Mouse (Mus musculus) 3T3-L1 (cell line): ENCODE data around the gene Muc3.
"Not testable (repeated sequence)": the region's sequence is repeated elsewhere in the genome, so short reads cannot be mapped to it uniquely, and the experiment has no call there.

Experiments used
- DNase-seq: peaks from one replicate; pipeline ENCODE4 v3.0.0-alpha.2; 2015; ENCODE audit warnings: low read depth, low spot score

The Muc3 gene

DNA sequence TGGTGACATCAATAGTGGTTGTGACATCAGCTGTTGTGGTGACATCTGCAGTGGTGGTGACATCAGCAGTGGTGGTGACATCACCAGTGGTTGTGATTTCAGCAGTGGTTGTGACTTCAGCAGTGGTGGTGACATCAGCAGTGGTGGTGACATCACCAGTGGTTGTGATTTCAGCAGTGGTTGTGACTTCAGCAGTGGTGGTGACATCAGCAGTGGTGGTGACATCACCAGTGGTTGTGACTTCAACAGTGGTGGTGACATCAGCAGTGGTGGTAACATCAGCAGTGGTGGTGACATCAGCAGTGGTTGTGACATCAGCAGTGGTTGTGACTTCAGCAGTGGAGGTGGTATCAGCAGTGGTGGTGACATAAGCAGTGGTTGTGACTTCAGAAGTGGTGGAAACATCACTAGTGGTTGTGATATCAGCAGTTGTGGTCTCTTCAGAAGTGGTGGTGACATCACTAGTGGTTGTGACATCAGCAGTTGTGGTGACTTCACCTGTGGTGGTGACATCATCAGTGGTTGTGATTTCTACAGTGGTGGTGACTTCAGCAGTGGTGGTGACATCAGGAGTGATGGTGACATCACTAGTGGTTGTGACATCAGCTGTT lies at the start of gene Muc3:
Gene Muc3, minus strand, starts transcription at position 51 of the 611 bp plus-strand sequence.
- not testable (repeated sequence) for DNase-seq

DNA sequence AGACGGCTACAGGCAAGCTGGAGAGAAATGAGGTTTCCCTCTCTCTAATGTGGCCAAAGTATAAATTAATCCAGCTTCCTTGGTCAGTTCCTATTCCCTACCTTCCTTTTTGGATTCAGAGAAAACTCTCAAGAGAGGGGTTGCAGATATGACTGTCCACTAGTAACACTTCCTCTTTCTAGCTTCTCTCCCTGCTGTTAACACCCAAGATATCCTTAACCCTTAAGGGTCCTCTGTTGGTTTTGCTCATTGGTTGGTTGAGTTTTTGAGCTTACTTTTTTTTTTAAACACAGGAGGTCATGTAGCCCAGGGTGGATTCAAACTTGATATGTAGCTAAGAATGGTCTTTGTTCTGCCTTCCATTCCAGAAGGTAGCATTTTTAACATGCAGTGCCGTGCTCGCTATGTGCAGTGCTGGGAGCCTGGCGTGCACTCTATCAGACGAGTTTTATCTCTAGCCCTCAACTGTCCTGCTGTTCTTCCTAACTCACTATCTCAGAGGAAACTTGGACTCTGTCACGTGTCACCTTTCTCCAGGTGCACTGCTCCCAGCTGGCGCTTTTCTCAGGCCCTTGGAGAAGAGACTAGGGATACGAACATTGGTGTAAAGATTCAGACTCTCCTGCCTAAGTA lies 45.5 kb upstream of the Muc3 start:
- no peak for DNase-seq

DNA sequence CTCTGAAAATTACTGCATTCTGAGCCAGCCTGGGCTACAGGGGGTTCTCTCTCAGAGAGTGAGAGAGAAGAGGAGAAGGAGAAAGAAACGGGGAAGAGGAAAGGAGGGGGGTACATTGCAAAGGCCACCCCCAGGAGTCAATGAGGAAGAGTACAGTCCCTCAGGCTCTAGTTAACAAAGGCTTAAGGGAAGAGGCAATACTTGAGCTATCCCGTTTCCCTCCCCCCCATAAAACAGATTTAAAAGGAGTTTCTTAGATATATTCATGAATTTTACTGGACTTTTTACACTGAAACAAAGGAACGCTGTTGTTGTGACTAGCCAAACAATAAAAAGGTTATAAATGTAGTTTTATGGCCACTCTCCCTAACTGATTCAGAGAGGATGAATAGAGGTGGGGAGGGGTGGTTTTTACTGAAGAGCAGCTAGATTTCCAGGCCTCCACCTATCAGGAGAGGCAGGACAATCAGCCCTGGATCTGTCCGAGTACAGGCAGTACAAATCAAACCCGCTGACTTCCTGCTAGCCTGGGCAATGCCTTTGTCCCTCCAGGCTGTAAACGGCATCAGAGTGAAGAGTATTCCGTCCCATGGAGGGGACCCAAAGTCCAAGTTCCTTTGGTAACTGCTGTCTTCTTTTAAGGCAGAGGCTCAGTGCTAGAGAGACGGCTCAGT lies 44.3 kb upstream of the Muc3 start:
- DNase-seq: no peak

DNA sequence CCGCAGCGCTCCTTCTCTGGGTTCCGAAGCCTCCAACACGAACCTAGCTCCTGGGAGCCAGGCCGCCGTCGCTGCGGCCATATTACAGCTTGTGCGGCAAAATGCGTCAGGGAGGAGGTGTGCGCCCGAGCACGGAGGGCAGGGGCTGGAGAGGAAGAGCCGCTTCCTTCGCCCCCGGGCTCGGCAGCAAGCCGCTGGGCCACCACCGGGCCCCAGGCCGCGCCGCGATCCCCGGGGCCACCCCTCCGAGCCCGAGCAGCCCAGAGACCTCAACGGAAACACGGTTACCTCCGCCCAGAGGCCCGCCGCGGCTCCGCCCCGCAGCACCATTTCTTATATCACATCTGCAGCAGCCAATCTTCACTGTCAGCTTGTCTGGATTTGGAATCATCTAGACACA lies 40.2 kb upstream of the Muc3 start:
- no peak for DNase-seq

DNA sequence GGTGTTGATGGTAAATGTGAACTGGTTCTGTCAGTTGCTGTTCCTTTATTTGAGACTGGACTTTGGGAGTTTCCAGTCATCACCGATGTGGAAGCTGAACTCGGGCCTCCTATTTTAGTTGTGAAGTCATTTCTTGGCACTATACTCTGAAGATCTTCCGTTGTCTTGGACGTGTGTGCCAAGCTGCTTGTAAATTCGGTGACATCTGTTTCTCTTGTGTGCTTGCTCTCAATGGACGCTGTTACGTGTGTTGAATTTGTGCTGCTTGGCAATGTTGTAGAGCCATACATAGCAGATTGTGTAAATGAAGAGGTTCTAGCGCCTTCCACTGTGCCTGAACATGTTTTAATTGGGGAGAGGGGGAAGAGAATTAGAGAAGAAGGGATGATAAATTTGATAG lies 36.2 kb upstream of the Muc3 start:
- no peak for DNase-seq

DNA sequence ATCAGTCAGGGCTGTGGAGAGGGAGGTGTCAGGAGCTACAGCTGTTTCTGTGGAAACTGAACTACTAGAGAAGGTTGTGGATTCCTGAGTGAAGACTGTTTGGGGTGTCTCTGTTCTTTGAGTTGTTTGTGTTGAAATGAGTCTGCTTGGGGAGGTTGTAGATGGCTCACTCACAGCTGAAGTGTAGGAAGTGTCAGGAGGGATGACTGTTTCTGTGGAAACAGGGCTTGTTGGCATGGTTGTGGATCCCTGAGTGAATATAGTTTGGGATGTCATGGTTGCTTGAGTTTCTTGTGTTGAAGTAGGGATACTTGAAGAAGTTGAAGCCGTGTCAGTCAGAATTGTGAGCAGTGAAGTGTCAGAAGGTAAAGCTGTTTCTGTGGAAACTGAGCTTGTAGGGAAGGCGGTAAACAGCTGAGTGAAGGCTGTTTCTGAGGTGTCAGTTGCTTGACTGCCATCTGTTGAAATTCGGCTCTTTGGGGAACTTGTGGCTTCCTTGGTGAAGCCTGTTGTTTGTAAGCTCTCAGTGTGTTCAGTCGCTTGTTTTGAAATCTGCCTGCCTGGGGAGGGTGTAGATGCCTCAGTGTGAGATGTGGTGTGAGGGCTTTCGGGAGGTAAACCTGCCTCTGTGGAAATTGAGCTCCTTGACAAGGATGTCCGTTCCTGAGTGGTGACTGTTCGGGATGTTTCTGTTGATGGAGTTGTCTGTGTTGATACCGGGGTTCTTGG lies 30.7 kb upstream of the Muc3 start:
- DNase-seq: no peak

DNA sequence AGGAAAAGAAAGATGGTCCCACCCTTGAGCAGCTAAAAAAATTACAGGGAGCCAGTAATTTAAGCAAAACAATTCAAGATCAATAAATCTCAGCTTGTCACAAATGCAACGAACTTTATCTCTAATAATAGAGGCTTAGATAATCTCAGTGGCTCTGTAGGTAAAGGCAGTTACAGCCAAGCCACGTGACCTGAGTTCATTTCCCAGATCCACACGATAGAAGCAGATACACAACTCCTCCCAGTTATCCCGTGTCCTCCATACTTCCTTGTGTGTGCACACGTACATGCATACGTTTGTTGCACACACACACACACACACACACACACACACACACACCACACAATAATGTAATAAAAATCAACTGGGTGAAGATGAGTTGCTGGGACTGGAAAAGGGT lies 24.8 kb upstream of the Muc3 start:
- DNase-seq: no peak

DNA sequence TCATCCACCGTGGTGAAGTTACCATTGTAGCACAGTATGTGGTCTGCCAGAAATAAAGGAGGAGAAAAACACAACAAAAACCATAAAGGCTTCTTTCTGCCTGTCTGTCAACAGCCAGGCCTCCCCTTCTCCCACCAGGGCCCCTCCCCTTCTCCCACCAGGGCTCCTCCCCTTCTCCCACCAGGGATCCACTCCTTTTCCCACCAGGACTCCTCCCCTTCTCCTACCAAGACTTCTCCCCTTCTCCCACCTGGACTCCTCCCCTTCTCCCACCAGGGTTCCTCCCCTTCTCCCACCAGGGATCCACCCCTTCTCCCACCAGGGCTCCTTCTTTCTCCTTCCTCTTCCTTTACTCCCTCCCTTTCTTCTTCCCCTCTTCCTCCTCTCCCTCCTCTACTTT lies 23.5 kb upstream of the Muc3 start:
- no peak for DNase-seq

DNA sequence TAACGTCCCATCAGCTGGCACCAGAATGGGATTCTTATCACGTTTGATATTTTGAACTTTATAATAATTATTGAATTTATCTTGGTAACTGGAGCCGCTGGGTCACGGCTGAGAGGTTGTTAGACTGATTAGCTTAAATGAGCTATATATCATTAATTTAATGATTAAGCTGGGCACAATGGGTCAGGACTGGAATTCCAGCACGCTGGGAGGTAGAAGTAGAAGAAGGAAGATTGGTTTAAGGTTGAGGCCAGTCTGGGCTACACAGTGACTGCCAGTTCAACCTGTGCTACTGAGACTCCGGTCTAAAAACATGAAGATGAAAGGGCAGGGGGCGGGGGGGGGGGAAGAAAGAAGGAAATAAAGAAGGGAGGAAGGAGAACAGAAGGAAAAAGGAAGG lies 22.4 kb upstream of the Muc3 start:
- DNase-seq: no peak

DNA sequence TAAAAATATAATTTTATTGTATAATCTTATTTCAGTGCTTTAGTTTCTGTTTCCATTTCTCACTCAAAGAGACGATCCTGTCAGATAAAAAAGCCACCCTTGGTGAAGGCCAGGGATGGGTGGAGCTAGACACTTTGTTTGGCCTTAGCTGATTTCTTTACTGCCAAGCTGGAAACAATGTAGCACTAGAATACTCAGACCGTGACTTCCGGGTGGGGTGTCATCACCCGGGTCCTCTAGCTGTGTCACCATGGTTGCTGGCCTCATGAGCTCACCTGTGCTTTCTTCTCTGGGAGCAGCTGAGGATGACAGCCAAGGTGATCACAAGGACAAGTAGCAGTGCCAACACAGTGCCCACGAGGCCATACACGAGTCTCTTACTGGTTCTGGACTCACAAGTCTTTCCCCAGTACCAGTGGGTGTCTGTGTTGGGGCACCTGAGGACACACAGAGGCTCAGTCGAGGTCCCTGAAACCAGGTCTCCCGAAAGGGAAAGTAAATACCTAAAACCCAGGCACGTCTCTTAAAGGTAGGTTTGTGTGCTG lies 21.8 kb upstream of the Muc3 start:
- DNase-seq: no peak

DNA sequence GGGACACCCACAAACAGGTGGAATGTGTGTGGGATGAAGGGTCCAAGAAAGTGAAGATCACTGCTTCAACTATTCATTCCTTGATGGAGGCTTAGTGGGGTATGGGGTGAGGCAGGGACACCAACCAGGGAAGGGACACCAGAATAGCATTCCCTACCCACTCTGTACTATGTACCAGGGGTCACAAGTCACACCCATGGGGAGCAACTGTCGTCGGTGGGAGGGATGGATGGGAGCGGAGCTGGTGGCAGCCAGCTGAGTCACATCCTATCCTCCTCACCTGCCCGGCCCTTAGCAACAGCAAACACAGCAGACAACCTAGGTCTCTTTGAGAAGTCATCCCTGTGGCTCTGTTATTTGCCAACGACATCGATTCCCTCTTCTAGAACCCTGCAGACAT lies 18.4 kb upstream of the Muc3 start:
- DNase-seq: no peak

DNA sequence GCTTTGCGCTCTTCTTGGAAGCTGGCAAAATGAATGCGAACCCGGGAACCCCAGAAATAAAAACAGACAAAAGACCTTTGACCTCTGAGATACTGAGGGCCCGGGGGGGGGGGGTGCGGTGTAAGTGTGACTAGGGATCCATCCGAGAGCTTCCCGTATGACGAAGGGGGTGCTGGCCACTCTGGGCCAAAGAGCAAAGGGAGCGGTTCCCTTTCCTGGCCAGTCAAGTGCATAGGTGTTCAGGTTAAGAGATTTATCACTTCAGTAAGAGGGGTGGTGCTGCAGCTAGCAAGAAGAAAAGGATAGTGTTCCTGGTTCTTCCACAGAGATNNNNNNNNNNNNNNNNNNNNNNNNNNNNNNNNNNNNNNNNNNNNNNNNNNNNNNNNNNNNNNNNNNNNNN lies 16.9 kb upstream of the Muc3 start:
- no peak for DNase-seq

DNA sequence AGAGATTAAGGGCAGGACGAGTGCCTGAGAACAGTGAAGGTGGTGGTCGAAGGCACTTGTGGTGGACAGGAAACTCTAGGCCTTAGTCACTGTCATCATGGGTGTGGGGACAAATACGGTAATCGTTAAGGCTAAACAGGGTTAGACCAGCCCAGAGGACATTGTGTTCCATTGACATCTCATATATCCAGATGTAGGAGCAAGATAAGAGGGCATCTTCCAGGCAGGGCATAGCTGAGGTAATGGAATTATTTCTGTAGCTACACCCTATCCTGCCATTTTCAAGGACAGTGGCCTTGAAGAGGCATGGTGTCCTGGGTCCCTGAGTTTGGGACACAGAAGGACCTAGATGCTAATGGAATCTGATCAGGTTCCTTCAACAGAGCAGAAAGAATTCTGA lies 12.7 kb upstream of the Muc3 start:
- DNase-seq: no peak

DNA sequence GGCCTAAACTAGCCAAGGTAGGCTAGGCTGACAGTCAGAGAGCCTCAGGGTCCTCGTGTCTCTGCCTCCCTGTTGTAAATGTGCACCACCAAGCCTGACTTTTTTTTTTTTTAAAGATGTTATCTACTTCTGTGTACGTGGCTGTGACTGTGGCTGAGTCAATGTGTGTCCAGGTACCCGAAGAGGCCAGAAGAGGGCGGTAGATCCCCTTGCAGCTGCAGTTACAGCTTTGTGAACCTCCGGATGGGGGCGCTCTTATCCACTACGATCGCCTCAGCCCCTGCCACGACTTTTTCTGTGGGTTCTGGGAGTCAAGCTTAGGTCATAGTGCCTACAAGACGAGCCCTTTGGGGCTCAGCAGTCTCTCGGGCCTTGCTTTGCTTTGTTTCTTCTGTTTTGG lies 10.3 kb upstream of the Muc3 start:
- DNase-seq: peak; percentile 47

DNA sequence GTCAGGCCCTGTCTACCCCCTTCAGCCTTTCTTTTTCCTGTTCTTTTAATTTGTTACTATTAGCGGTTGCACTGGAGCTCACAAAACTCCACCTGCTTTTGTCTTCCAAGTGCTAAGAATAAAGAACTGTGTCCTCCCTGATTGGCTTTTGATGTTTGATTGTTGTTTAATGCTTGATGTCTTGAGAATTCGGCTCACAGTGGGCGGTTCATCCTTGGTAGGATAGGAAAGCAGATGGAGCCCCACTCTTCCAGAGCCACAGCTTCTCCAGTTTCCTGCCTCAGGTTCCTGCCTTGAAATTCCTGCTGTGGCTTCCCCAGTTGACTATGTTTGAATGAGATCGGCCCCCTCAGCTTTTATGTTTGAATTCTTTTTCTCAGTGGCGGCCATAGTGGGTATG lies 4.2 kb upstream of the Muc3 start:
- no peak for DNase-seq

DNA sequence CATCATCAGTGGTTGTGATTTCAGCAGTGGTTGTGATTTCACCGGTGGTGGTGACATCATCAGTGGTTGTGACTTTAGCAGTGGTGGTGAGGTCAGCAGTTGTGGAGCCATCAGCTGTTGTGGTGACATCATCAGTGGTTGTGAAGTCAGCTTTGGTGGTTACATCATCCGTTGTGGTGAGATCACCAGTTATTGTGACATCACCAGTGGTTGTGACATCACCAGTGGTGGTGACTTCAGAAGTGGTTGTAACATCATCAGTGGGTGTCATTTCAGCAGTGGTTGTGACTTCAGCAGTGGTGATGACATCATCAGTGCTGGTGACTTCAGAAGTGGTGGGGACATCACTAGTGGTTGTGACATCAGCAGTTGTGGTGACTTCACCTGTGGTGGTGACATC lies 3.5 kb upstream of the Muc3 start:
- no peak for DNase-seq

DNA sequence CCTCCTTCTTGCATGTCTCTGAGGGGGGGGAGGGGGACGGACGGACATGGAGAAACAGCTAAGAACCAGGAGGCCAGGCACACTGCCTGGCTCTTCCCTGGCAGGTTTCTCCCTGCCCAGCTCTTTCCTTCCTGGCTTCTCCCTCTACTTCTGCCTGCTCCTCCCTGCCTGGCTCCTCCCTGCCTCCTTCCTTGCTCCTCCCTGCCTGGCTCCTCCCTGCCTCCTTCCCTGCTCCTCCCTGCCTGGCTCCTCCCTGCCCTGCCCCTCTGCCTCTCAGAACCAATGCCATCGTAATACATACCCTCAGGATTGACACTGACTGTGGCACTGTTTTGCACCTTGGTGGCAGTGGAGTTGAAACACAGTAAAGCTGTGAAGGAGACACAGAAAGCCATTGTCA lies 8.3 kb downstream of the Muc3 start:
- no peak for DNase-seq

DNA sequence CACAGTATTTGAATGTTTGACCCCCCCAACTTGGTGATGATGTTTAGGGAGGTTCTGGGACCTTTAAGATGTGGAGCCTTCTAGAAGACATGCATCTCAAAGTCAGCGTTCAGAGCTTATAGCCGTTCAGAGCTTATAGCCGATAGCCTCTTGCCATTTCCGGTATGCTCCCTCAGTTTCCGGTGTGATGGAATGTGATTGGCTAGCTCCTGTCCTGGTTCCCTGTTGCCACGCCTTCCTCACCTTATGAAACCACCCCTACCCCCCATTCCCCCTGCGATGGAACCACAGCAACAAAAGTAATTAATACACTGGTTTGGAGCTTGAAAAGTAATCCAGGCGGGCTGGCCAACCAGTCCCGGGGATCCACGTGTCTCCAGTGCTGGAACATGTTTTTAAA lies 10.1 kb downstream of the Muc3 start:
- DNase-seq: no peak

DNA sequence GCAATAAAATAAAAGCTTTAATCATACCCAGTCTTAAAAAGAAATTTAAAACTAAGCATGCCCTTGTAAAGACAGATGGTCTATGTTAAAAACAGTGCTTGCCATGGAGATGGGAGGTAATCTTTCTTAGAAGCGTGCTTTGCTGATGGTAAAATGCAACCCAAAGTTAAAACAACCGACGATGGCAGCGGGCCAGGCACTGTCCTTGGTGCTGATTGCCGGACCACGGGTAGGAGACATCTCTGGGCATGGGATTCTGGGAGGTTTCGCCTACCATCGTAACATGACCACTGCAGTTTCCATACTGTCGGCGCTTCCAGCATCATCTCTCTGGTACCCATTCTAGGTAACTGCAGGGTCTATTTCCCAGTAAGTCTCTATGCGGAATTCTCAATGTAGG lies 14.2 kb downstream of the Muc3 start:
- no peak for DNase-seq

DNA sequence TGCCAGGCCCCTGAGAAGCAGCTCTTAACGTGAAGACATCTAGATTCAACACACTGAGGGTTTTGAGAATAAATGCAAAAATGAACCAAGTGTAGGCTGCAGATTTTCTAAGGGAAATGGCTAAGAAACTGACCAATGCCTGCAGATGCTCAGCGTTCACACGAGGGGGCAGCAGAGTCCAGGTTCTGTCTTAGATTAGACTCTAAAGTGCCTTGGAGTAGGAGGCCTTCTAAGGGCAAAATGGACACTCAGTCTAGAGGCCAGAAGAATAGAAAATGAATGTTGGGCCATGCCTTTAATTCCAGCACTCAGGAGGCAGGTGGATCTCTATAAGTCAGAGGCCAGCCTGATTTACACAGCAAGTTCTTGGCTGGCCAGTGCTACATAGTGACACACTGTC lies 17.6 kb downstream of the Muc3 start:
- DNase-seq: peak; percentile 86

DNA sequence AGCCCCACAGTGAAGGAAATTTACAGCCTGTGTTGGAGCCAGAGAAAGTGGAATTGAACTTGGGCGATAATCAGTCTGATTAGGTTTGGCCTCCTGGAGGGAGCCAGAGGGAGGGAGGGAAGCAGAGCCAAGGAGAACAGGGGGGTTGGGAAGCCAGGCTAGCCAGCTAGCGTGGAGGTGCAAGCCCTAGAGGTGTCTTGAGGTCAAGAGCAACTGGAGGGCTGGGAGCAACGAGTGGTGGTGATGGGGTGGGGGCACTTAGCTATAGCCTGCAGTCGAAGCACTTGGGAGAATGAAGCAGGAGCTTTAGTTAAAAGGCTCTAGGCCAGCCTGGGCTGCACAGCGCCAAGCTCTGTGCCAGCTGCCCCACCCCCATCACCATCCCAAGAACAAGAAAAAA lies 19.8 kb downstream of the Muc3 start:
- no peak for DNase-seq

DNA sequence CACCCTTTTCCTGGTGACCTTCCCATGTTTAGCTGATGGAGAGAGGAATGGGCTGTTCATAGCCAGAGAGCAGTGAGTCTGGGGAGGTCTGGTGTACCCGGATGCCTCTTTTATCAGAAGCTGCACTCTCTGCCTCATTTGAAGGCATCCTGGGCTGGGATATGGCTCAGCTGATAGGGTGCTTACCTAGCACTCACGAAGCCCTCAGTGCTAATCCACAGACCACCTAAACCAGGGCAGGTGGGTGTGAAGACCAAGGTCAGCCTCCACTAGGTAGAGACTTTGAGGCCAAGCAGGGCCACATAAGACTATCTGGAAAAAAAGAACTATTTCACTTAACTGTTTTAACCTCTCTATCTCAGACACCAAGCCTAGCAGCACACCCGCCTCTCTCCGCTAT lies 25.6 kb downstream of the Muc3 start:
- no peak for DNase-seq
